Mouse (Mus musculus) embryo, embryonic 11 days (tissue): ENCODE data around the gene Kcnk4.

ENCODE experiments used
- DNase-seq: peaks from one replicate; pipeline ENCODE4 v3.0.0-alpha.2; 2015

Gene Kcnk4

GRCm38 (mm10) chr19:6874257-6874656 is 60.1 kb downstream of the Kcnk4 start:
- no peak for DNase-seq
